Mouse (Mus musculus) ES-E14 (cell line): ENCODE results near the gene Slc4a10.

Experiments
- HCFC1 ChIP-seq: IDR thresholded peaks from 2 replicates; pipeline ENCODE4 v1.6.1; 2012; ENCODE audit warnings: low read length, inconsistent platforms, borderline replicate concordance; ENCODE audit not compliant: insufficient read depth
- ZC3H11A ChIP-seq: IDR thresholded peaks from 2 replicates; pipeline ENCODE4 v1.6.1; 2012; ENCODE audit warnings: low read depth, mild to moderate bottlenecking, inconsistent platforms, low read length, borderline replicate concordance
- ZNF384 ChIP-seq: IDR thresholded peaks from 2 replicates; pipeline ENCODE4 v1.6.1; 2012; ENCODE audit warnings: low read depth, low read length, inconsistent platforms

- TF ChIP-seq ZNF384: no peak
- no peak for TF ChIP-seq HCFC1
- TF ChIP-seq ZC3H11A: no peak
Measured at GRCm38 (mm10) chr2:62088715-62089114, 42.5 kb downstream of the Slc4a10 start.
